Mouse (Mus musculus) forebrain, embryonic 16.5 days (tissue): ENCODE measurements around the gene Ceacam3. TPM values are rescaled to one million over a fixed set of nuclear protein-coding genes. Genes with fewer than 3 reads are reported as not detected.
"Not testable (repeated sequence)": the region's sequence is repeated elsewhere in the genome, so short reads cannot be mapped to it uniquely, and the experiment has no call there.

Source experiments
- ATAC-seq: fragments of 200-750 bp; cut with Nextera tagmentation; 2 replicates; pipeline ENCODE4 v1.8.0; 2017; ENCODE audit warnings: mild to moderate bottlenecking, moderate library complexity
- H3K27ac ChIP-seq: fragments of 300-500 bp; sonication (generic); 2 replicates; pipeline ENCODE4 v1.5.1; 2014; ENCODE audit warnings: low read length, control low read depth
- H3K27me3 ChIP-seq: fragments of 300-500 bp; sonication (generic); replicated peaks from 2 replicates; pipeline ENCODE4 v1.6.1; 2014; ENCODE audit warnings: low read length; ENCODE audit not compliant: control insufficient read depth, insufficient read depth
- H3K36me3 ChIP-seq: fragments of 300-500 bp; sonication (generic); 2 replicates; pipeline ENCODE4 v1.6.1; 2014; ENCODE audit not compliant: control insufficient read depth, insufficient read depth
- H3K4me1 ChIP-seq: fragments of 300-500 bp; sonication (generic); replicated peaks from 2 replicates; pipeline ENCODE4 v1.6.1; 2014; ENCODE audit warnings: low read length; ENCODE audit not compliant: control insufficient read depth, insufficient read depth
- H3K4me2 ChIP-seq: fragments of 300-500 bp; sonication (generic); 2 replicates; pipeline ENCODE4 v1.6.1; 2014; ENCODE audit warnings: mild to moderate bottlenecking, low read length, control low read depth
- H3K4me3 ChIP-seq: fragments of 300-500 bp; sonication (generic); replicated peaks from 2 replicates; pipeline ENCODE4 v1.5.1; 2014; ENCODE audit warnings: mild to moderate bottlenecking, low read length, control low read depth
- H3K9ac ChIP-seq: fragments of 300-500 bp; sonication (generic); replicated peaks from 2 replicates; pipeline ENCODE4 v1.6.1; 2014; ENCODE audit warnings: low read depth, low read length, control low read depth
- H3K9me3 ChIP-seq: fragments of 300-500 bp; sonication (generic); 2 replicates; pipeline ENCODE4 v1.6.1; 2016; ENCODE audit warnings: low read length; ENCODE audit not compliant: control insufficient read depth
- WGBS: fragments of 180-500 bp; shearing (Covaris S2); extraction: QIAGEN DNeasy Blood & Tissue Kit; methylation state at CpG from one replicate; pipeline ENCODE4 v1.1.7; 2014; 5-methylcytosine and 5-hydroxymethylcytosine counted together
- polyA plus RNA-seq: library from polyadenylated mRNA; unstranded; fragments of >200 nt; fragmentation: Nextera tagmentation; extraction: Ambion mirVana; gene quantifications from 2 replicates; pipeline ENCODE4 v1.2.1, GENCODE M21; 2015

The Ceacam3 gene
- polyA plus RNA-seq, result not detected in 2 replicates

GRCm38 (mm10) chr7:17149931-17150330 is at the start of gene Ceacam3:
Gene Ceacam3 (plus strand): TSS chr7:17150282.
- Histone ChIP-seq H3K36me3 (no peaks in the 10 kb centered on the region), H3K4me2 (no peak within 1 kb of the TSS), H3K4me3 (no peak within 1 kb of the TSS), H3K4me1 (no peaks in the 10 kb centered on the region), H3K27me3 (no peaks in the 10 kb centered on the region), H3K9ac (no peak within 1 kb of the TSS), H3K9me3 (peaks cover 4% of the 10 kb centered on the region; the same call in 1 of the 2 replicates), H3K27ac (no peak within 1 kb of the TSS)
- WGBS, result 88% methylated on average over 2 of the region's 2 CpGs
- ATAC-seq, result no peak

DNA sequence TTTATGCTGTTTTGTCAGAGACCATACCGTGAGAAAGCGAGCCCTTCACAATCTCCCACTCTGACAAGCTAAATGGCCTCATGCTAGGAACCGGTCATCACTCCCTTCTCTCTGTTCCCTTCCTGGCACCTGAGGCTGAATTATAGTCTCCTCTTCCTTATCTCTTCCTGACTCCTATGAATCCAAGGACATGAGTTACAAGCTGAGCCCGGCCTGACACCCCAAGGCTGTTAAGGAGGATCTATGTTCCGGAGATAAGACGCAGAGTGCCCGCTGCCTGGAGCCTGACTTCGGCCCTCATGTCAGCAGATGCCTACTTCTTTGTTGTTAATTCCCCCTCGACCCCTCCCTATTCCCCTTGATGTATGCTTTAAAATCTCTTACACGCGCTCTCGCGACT is 48.5 kb upstream of the Ceacam3 start:
- not testable (repeated sequence) for H3K27me3 ChIP-seq, H3K27ac ChIP-seq, H3K4me1 ChIP-seq, H3K4me3 ChIP-seq, H3K9me3 ChIP-seq, H3K36me3 ChIP-seq, H3K4me2 ChIP-seq, H3K9ac ChIP-seq, ATAC-seq
- 90% methylated on average over 13 of the region's 13 CpGs for WGBS

DNA sequence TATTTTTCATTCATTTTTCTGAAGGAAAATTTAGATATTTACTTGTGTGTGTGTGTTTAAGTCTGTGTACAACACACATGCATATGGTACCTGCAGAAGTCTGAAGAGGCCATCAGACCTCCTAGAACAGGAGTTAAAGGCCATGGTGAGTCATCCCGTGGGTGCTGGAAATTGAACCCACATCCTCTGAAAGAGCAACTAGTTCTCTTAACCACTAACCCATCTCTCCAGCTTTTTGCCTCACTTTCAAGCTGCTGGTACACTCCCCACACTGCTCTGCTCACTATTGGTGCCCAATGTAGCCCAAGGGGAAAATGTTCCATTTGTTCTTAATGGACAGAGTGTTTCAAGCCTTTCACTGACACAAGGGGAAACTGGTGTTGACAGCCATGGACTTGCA is 14.8 kb upstream of the Ceacam3 start:
- Histone ChIP-seq H3K4me2 (no peak overlapping the region), H3K27me3 (no peaks in the 10 kb centered on the region), H3K4me1 (no peaks in the 10 kb centered on the region), H3K9me3 (no peaks in the 10 kb centered on the region; the same call in 1 of the 2 replicates), H3K36me3 (no peaks in the 10 kb centered on the region), H3K27ac (no peak overlapping the region), H3K4me3 (no peak overlapping the region), H3K9ac (no peak overlapping the region)
- ATAC-seq, result no peak
- 76% methylated on average over 1 of the region's 1 CpGs for WGBS

GRCm38 (mm10) chr7:17155634-17156033 is 5.6 kb downstream of the Ceacam3 start:
- no peaks in the 10 kb centered on the region for H3K36me3 ChIP-seq
- ATAC-seq, result no peak
- H3K27ac ChIP-seq, result no peak overlapping the region
- no peaks in the 10 kb centered on the region for H3K4me1 ChIP-seq
- H3K9me3 ChIP-seq, result no peaks in the 10 kb centered on the region
- 39% methylated on average over 2 of the region's 2 CpGs for WGBS
- no peak overlapping the region for H3K4me2 ChIP-seq
- H3K4me3 ChIP-seq, result no peak overlapping the region
- H3K9ac ChIP-seq, result no peak overlapping the region
- no peaks in the 10 kb centered on the region for H3K27me3 ChIP-seq

DNA sequence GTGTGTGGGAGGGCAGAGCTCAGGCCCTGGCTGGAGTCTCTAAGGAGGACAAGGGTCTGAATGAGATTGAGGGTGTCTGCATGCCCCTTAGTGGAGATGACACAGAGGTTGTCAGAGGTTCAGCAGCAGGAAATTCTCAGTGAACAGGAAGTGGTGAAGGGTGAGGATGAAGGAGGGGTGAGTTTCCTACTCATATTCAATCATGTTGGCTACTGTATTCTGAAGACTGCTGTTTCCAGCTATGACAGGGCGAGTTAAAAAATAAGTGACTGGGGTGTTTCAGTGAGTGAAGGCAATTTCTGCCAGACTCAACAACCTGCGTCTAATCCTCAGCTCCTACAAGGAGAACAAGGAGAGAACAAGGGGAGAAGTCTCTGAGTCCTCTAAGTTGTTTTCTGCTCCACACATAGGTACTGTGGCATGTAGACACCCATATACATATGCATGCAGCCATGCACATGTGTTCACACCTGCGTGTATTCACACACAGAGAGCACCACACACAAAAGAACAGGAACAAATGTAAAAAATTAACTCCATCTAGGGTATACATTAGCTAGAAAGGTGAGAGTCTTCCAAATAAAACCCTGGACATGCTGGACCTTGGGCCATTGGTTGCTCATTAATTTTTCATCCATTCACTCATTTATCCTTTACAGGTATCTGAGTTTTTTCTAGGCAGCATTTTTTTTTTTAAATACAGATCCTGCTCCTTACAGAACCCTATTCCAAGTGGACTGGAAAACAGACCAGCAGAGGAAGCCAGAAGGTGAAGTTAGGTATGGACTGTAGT is 7.0 kb downstream of the Ceacam3 start:
- no peak for ATAC-seq
- Histone ChIP-seq H3K36me3 (no peaks in the 10 kb centered on the region), H3K27me3 (no peaks in the 10 kb centered on the region), H3K9ac (no peak overlapping the region), H3K4me1 (no peaks in the 10 kb centered on the region), H3K9me3 (no peaks in the 10 kb centered on the region), H3K4me2 (no peak overlapping the region), H3K4me3 (no peak overlapping the region), H3K27ac (no peak overlapping the region)
- WGBS, result 80% methylated on average over 3 of the region's 3 CpGs

DNA sequence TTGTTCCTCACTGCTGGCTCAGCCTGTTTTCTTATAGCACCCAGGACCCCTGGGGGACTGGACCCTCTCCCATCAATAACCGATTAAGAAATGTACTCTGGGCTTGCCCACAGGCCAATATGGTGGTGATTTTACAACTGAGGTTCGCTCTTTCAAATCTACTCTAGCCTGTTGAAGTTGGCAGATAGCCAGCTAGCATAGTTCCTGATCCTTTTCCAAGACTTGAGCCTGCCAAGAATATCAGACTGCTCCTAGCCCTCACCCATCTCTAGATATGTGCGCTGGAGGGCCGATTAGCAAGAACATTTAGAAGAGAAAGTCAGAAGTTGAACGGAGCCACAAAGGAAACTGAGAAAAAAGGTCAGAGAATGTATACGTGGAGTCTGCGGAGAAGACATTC is 8.9 kb downstream of the Ceacam3 start:
- 85% methylated on average over 7 of the region's 7 CpGs for WGBS
- no peaks in the 10 kb centered on the region for H3K4me1 ChIP-seq
- no peak for ATAC-seq

DNA sequence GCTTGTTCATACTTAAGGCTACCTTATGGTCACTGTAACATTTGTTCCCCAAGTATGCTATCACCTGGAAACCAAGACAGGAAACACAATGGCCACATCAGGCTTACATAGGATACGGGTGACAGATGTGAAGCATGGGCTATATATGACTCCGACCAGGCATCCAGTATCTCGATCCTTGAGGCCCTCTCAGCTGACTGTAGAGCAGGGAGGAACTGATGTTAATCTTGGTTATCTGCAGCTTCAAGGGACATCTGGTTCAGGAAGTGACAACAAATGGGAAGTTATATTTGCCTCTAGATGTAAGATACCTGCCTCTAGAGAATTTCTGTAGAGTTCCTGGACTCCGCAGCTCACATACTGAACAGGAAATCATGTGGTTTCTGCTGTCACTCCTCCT is 21.7 kb downstream of the Ceacam3 start:
- Histone ChIP-seq H3K4me2 (no peak overlapping the region), H3K4me1 (no peaks in the 10 kb centered on the region)
- ATAC-seq, result no peak

More for the DNA sequence above, 8.9 kb downstream of the Ceacam3 start:
- Histone ChIP-seq H3K36me3 (no peaks in the 10 kb centered on the region), H3K4me2 (no peak overlapping the region), H3K9me3 (no peaks in the 10 kb centered on the region), H3K4me3 (no peak overlapping the region), H3K9ac (no peak overlapping the region), H3K27ac (no peak overlapping the region), H3K27me3 (no peaks in the 10 kb centered on the region)

GRCm38 (mm10) chr7:17203177-17203576 is 53.1 kb downstream of the Ceacam3 start, which contains the start of gene Psg29:
Gene Psg29 (plus strand): TSS chr7:17203477.
- no peak within 1 kb of the TSS for H3K27ac ChIP-seq
- no peak within 1 kb of the TSS for H3K4me2 ChIP-seq
- H3K9ac ChIP-seq, result no peak within 1 kb of the TSS
- H3K4me1 ChIP-seq, result no peaks in the 10 kb centered on the region
- no peak for ATAC-seq
- H3K9me3 ChIP-seq, result peaks cover 5% of the 10 kb centered on the region; the same call in 1 of the 2 replicates
- no peaks in the 10 kb centered on the region for H3K36me3 ChIP-seq
- no peak within 1 kb of the TSS for H3K4me3 ChIP-seq
- no peaks in the 10 kb centered on the region for H3K27me3 ChIP-seq

More for the DNA sequence above, 21.7 kb downstream of the Ceacam3 start:
- WGBS, result 88% methylated on average over 4 of the region's 4 CpGs
- Histone ChIP-seq H3K27ac (no peak overlapping the region), H3K4me3 (no peak overlapping the region), H3K27me3 (no peaks in the 10 kb centered on the region), H3K36me3 (no peaks in the 10 kb centered on the region), H3K9me3 (0 out of 2 replicates have a peak, but pooled peaks cover 3% of the 10 kb centered on the region), H3K9ac (no peak overlapping the region)

DNA sequence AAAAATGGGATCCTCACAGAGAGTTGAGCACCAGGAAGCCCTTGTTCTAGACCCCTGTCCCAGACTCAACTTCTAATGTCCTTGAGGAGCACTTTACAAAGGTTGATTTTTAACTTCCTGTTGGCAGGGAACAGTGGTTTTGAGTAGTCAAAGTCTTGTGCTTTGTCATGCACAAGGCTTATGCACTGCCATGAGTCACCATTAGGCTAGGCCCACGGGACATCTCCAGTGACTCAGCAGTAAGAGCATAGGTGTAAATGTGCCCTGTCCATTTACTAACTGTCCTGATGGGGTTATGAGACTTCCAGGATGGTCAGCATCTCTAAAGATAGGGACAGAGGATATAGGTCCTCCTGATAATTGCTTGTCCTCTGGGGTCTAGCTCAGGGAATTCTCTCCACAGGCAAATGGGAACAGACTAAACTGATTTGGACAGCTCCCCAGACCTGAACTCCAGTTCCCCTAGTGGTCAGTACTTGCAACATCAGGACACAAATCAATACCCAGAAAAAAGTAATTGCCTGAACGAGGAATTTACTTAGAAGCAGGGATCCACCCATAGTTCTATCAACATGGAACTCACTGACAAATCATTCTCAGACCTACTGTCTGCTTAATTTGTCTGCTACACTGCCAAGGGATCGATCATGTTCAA is 55.6 kb downstream of the Ceacam3 start:
- Histone ChIP-seq H3K27me3 (no peaks in the 10 kb centered on the region), H3K9me3 (peaks cover 6% of the 10 kb centered on the region; the same call in 1 of the 2 replicates), H3K4me2 (no peak overlapping the region), H3K27ac (no peak overlapping the region), H3K36me3 (no peaks in the 10 kb centered on the region), H3K9ac (no peak overlapping the region), H3K4me3 (no peak overlapping the region), H3K4me1 (no peaks in the 10 kb centered on the region)
- 71% methylated on average over 3 of the region's 3 CpGs for WGBS
- ATAC-seq, result no peak
